Mouse (Mus musculus) forelimb bud, embryonic 11.5 days (tissue): ENCODE measurements around the gene Prss12.
"Not testable (repeated sequence)": the region's sequence is repeated elsewhere in the genome, so short reads cannot be mapped to it uniquely, and the experiment has no call there.

Experiments used
- DNase-seq: peaks from one replicate; pipeline ENCODE4 v3.0.0-alpha.2; 2012; ENCODE audit warnings: low read depth, low spot score

The Prss12 gene

GRCm38 (mm10) chr3:123476833-123477232 is 30.1 kb downstream of the Prss12 start:
- peak; percentile 25 for DNase-seq

GRCm38 (mm10) chr3:123481266-123481665 is 34.6 kb downstream of the Prss12 start:
- DNase-seq = no peak

- no peak for DNase-seq
These were observed 45.1 kb downstream of the Prss12 start for GRCm38 (mm10) chr3:123491814-123492213.

- no peak for DNase-seq
These were observed 46.5 kb downstream of the Prss12 start for GRCm38 (mm10) chr3:123493163-123493562.

- DNase-seq = no peak
These were observed 48.4 kb downstream of the Prss12 start for GRCm38 (mm10) chr3:123495088-123495487.

GRCm38 (mm10) chr3:123498787-123499186 is 52.1 kb downstream of the Prss12 start:
- DNase-seq = no peak

- DNase-seq = not testable (repeated sequence)
These were observed 55.1 kb downstream of the Prss12 start for GRCm38 (mm10) chr3:123501798-123502197.

- no peak for DNase-seq
These were observed 57.2 kb downstream of the Prss12 start for GRCm38 (mm10) chr3:123503943-123504342.

- DNase-seq = no peak
These were observed 58.1 kb downstream of the Prss12 start for GRCm38 (mm10) chr3:123504783-123505182.

- DNase-seq = no peak
These were observed 59.3 kb downstream of the Prss12 start for GRCm38 (mm10) chr3:123505778-123506667.

GRCm38 (mm10) chr3:123506699-123507662 is 60.3 kb downstream of the Prss12 start:
- peak; percentile 44 for DNase-seq

GRCm38 (mm10) chr3:123507663-123508055 is 60.9 kb downstream of the Prss12 start:
- no peak for DNase-seq

GRCm38 (mm10) chr3:123508056-123508674 is 61.5 kb downstream of the Prss12 start:
- DNase-seq = peak; percentile 99

GRCm38 (mm10) chr3:123508675-123509376 is 62.1 kb downstream of the Prss12 start:
- no peak for DNase-seq

GRCm38 (mm10) chr3:123511818-123512217 is 65.1 kb downstream of the Prss12 start:
- no peak for DNase-seq

GRCm38 (mm10) chr3:123514886-123515285 is 68.2 kb downstream of the Prss12 start:
- DNase-seq = no peak

- peak; percentile 72 for DNase-seq
These were observed 69.1 kb downstream of the Prss12 start for GRCm38 (mm10) chr3:123515600-123516359.

GRCm38 (mm10) chr3:123516784-123517183 is 70.1 kb downstream of the Prss12 start:
- peak; percentile 46 for DNase-seq

GRCm38 (mm10) chr3:123526313-123527067 is 79.8 kb downstream of the Prss12 start:
- no peak for DNase-seq
